Mouse (Mus musculus) liver, embryonic 14.5 days (tissue): Measurements from ENCODE around the gene Foxn3.

Source experiments
- CTCF ChIP-seq: IDR thresholded peaks from 2 replicates; pipeline ENCODE4 v1.5.1; 2016; ENCODE audit warnings: antibody characterized with exemption, low read depth, control low read depth
- EP300 ChIP-seq: IDR thresholded peaks from 2 replicates; pipeline ENCODE4 v1.6.1; 2016; ENCODE audit warnings: antibody characterized with exemption, low read depth

DNA sequence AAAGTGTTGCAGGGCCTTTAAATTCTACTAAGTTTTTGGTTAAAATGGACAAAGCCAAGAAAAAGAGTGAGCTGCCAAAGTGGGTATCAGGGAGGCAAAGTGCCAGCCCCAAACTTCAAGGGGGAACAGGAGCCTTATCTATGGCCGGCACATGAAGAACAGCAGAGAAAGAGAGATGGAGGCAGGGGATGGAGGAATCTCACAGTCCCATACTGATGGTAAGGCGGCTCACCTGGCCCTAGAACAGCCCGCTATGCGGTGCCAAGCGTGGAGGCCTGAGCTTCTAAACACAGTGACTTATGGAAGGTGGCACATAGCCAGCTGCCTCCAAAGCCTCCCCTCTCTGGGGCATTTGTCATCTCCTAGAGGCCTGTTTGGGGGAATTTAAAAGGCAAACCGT is 210.8 kb downstream of the Foxn3 start:
- TF ChIP-seq CTCF (no peak), EP300 (peak; percentile 27)
